Mouse (Mus musculus) intestine, postnatal 0 days (tissue): ENCODE results near the gene Fxr2. TPM values are rescaled to one million over a fixed set of nuclear protein-coding genes. Genes with fewer than 3 reads are reported as not detected.

Experiments used
- ATAC-seq: fragments of 200-750 bp; cut with Nextera tagmentation; 2 replicates; pipeline ENCODE4 v1.8.0; 2017; ENCODE audit warnings: mild to moderate bottlenecking, moderate TSS enrichment, moderate library complexity
- H3K27ac ChIP-seq: fragments of 300-500 bp; sonication (generic); 2 replicates; pipeline ENCODE4 v1.5.1; 2014; ENCODE audit warnings: mild to moderate bottlenecking, low read depth, low read length, moderate library complexity
- H3K27me3 ChIP-seq: fragments of 300-500 bp; sonication (generic); replicated peaks from 2 replicates; pipeline ENCODE4 v1.6.1; 2014; ENCODE audit warnings: low read length, mixed read lengths; ENCODE audit not compliant: control insufficient read depth, insufficient read depth
- H3K36me3 ChIP-seq: fragments of 300-500 bp; sonication (generic); 2 replicates; pipeline ENCODE4 v1.6.1; 2014; ENCODE audit warnings: mild to moderate bottlenecking, moderate library complexity; ENCODE audit not compliant: control insufficient read depth, insufficient read depth
- H3K4me1 ChIP-seq: fragments of 300-500 bp; sonication (generic); replicated peaks from 2 replicates; pipeline ENCODE4 v1.6.1; 2014; ENCODE audit warnings: antibody characterized with exemption, low read length, mixed read lengths; ENCODE audit not compliant: control insufficient read depth, insufficient read depth
- H3K4me2 ChIP-seq: fragments of 300-500 bp; sonication (generic); replicated peaks from 2 replicates; pipeline ENCODE4 v1.6.1; 2014; ENCODE audit warnings: low read depth, mild to moderate bottlenecking, moderate library complexity
- H3K4me3 ChIP-seq: fragments of 300-500 bp; sonication (generic); 2 replicates; pipeline ENCODE4 v1.5.1; 2014; ENCODE audit warnings: low read depth, low read length
- H3K9ac ChIP-seq: fragments of 300-500 bp; sonication (generic); 2 replicates; pipeline ENCODE4 v1.6.1; 2014; ENCODE audit warnings: mild to moderate bottlenecking, low read depth, low read length
- H3K9me3 ChIP-seq: fragments of 300-500 bp; sonication (generic); 2 replicates; pipeline ENCODE4 v1.6.1; 2016; ENCODE audit warnings: mixed run types; ENCODE audit not compliant: control insufficient read depth
- CTCF ChIP-seq: sonication (generic); IDR thresholded peaks from 2 replicates; pipeline ENCODE4 v1.5.1; 2016; ENCODE audit warnings: low read depth, mild to moderate bottlenecking, control low read depth, antibody characterized with exemption, moderate library complexity
- WGBS: fragments of 180-500 bp; shearing (Covaris S2); extraction: QIAGEN DNeasy Blood & Tissue Kit; methylation state at CpG from one replicate; pipeline ENCODE4 v1.1.7; 2014; 5-methylcytosine and 5-hydroxymethylcytosine counted together
- polyA plus RNA-seq: library from polyadenylated mRNA; unstranded; fragments of >200 nt; fragmentation: Nextera tagmentation; extraction: Ambion mirVana; gene quantifications from 2 replicates; pipeline ENCODE4 v1.2.1, GENCODE M21; 2015

Gene Fxr2
- polyA plus RNA-seq, 1 experiment from 2014 or later, result 9.8 TPM

- H3K9ac ChIP-seq, result no peak overlapping the region
- no peak overlapping the region; the same call in 1 of the 2 replicates for H3K27ac ChIP-seq
- no peaks in the 10 kb centered on the region for H3K4me1 ChIP-seq
- 42% methylated on average over 9 of the region's 9 CpGs for WGBS
- no peak overlapping the region for H3K4me2 ChIP-seq
- no peak for ATAC-seq
- H3K36me3 ChIP-seq, result peaks cover 73% of the 10 kb centered on the region
- no peak for TF ChIP-seq CTCF
- H3K9me3 ChIP-seq, result no peaks in the 10 kb centered on the region
- no peak overlapping the region for H3K4me3 ChIP-seq
- no peaks in the 10 kb centered on the region for H3K27me3 ChIP-seq
Observed at GRCm38 (mm10) chr11:69654760-69655159, 22.0 kb downstream of the Fxr2 start.

- TF ChIP-seq CTCF, result peak; percentile 87
- H3K27ac ChIP-seq, result no peak within 1 kb of the TSS; the same call in 1 of the 2 replicates
- H3K9ac ChIP-seq, result no peak within 1 kb of the TSS
- H3K36me3 ChIP-seq, result peaks cover 66% of the 10 kb centered on the region
- H3K4me3 ChIP-seq, result no peak within 1 kb of the TSS
- peak; percentile 53; the same call in 1 of the 2 replicates for ATAC-seq
- no peaks in the 10 kb centered on the region for H3K9me3 ChIP-seq
- no peak within 1 kb of the TSS for H3K4me2 ChIP-seq
- H3K27me3 ChIP-seq, result no peaks in the 10 kb centered on the region
- no peaks in the 10 kb centered on the region for H3K4me1 ChIP-seq
- WGBS, result 27% methylated on average over 34 of the region's 34 CpGs
Observed at GRCm38 (mm10) chr11:69655264-69656064, 22.7 kb downstream of the Fxr2 start, which contains the start of gene Sox15. Gene Sox15, plus strand, starts transcription at chr11:69655314.

GRCm38 (mm10) chr11:69656065-69656455 lies 23.3 kb downstream of the Fxr2 start:
- WGBS, result 66% methylated on average over 5 of the region's 5 CpGs
- TF ChIP-seq CTCF, result no peak
- Histone ChIP-seq H3K27me3 (no peaks in the 10 kb centered on the region), H3K4me2 (no peak overlapping the region), H3K27ac (no peak overlapping the region), H3K4me3 (no peak overlapping the region), H3K9ac (no peak overlapping the region), H3K4me1 (no peaks in the 10 kb centered on the region), H3K36me3 (peaks cover 60% of the 10 kb centered on the region), H3K9me3 (no peaks in the 10 kb centered on the region)
- no peak for ATAC-seq

GRCm38 (mm10) chr11:69656617-69657461 lies 24.0 kb downstream of the Fxr2 start:
- Histone ChIP-seq H3K4me2 (no peak overlapping the region), H3K4me3 (no peak overlapping the region), H3K36me3 (peaks cover 52% of the 10 kb centered on the region), H3K9ac (no peak overlapping the region), H3K9me3 (no peaks in the 10 kb centered on the region), H3K27ac (no peak overlapping the region), H3K4me1 (no peaks in the 10 kb centered on the region), H3K27me3 (no peaks in the 10 kb centered on the region)
- 72% methylated on average over 10 of the region's 10 CpGs for WGBS
- ATAC-seq, result no peak
- peak; percentile 82 for TF ChIP-seq CTCF

GRCm38 (mm10) chr11:69657462-69657881 lies 24.7 kb downstream of the Fxr2 start:
- Histone ChIP-seq H3K36me3 (peaks cover 45% of the 10 kb centered on the region), H3K4me1 (no peaks in the 10 kb centered on the region), H3K4me2 (no peak overlapping the region), H3K27ac (no peak overlapping the region), H3K9ac (no peak overlapping the region), H3K27me3 (no peaks in the 10 kb centered on the region), H3K4me3 (no peak overlapping the region), H3K9me3 (no peaks in the 10 kb centered on the region)
- 78% methylated on average over 15 of the region's 15 CpGs for WGBS
- ATAC-seq, result no peak
- TF ChIP-seq CTCF, result no peak
